ENCODE assay signal across 8 mouse cellular contexts in genomic region chr8:120494903-120495302, GRCm38 (mm10).
A peak's percentile ranks its signal among the peaks of the same experiment; 100 is the strongest.
DNase-seq lines count a peak whose midpoint lies in the region; ATAC-seq and TF ChIP-seq lines count a peak whose summit lies in the region.

No protein-coding gene starts in this region.

- ATAC-seq in embryonic facial prominence, embryonic 11.5 days (replicated peaks; ENCODE audit: insufficient number of reproducible peaks, low FRiP score, low TSS enrichment, low read depth), result no peak
- no peak; the same call in 1 of the 2 replicates for ATAC-seq in heart, embryonic 11.5 days (replicated peaks; ENCODE audit: insufficient number of reproducible peaks, low FRiP score, low TSS enrichment)
- ATAC-seq in lung, embryonic 14.5 days (ENCODE audit: insufficient read depth), result peak; percentile 28

- H3K4me3 ChIP-seq in embryonic facial prominence, embryonic 11.5 days (ENCODE audit: low read depth, low read length), result no peak overlapping the region
- 0 out of 2 replicates have a peak overlapping the region, but pooled peaks have one; percentile 9 for H3K4me3 ChIP-seq in heart, embryonic 11.5 days (ENCODE audit: low read depth, low read length)
- no peak overlapping the region for H3K4me3 ChIP-seq in lung, embryonic 14.5 days (ENCODE audit: low read depth, low read length)

- H3K36me3 ChIP-seq in embryonic facial prominence, embryonic 11.5 days (replicated peaks; ENCODE audit: control insufficient read depth, insufficient read depth, low read depth, low read length), result no peaks in the 10 kb centered on the region
- no peaks in the 10 kb centered on the region for H3K36me3 ChIP-seq in heart, embryonic 11.5 days (ENCODE audit: control insufficient read depth, insufficient read depth, low read length)
- no peaks in the 10 kb centered on the region for H3K36me3 ChIP-seq in lung, embryonic 14.5 days (ENCODE audit: insufficient read depth)

- WGBS in embryonic facial prominence, embryonic 11.5 days, result 44% methylated on average over 15 of the region's 15 CpGs
- WGBS in heart, embryonic 11.5 days (ENCODE audit: insufficient replicate concordance), result 40% methylated on average over 15 of the region's 15 CpGs
- WGBS in lung, embryonic 14.5 days, result 10% methylated on average over 15 of the region's 15 CpGs

- peaks cover 32% of the 10 kb centered on the region for H3K4me1 ChIP-seq in embryonic facial prominence, embryonic 11.5 days (ENCODE audit: control insufficient read depth, insufficient read depth, low read length)
- peaks cover 92% of the 10 kb centered on the region for H3K4me1 ChIP-seq in heart, embryonic 11.5 days (ENCODE audit: control insufficient read depth, insufficient read depth, low read length)
- H3K4me1 ChIP-seq in lung, embryonic 14.5 days (ENCODE audit: insufficient read depth), result peaks cover 87% of the 10 kb centered on the region

- H3K9me3 ChIP-seq in embryonic facial prominence, embryonic 11.5 days (replicated peaks; ENCODE audit: control insufficient read depth, low read length), result no peaks in the 10 kb centered on the region
- H3K9me3 ChIP-seq in heart, embryonic 11.5 days (replicated peaks; ENCODE audit: control insufficient read depth, low read length), result no peaks in the 10 kb centered on the region
- no peaks in the 10 kb centered on the region for H3K9me3 ChIP-seq in lung, embryonic 14.5 days (ENCODE audit: low read depth, low read length)

- no peak for TF ChIP-seq CTCF in lung, embryonic 14.5 days (IDR thresholded peaks at IDR 0.05; ENCODE audit: low read depth)

- DNase-seq in retina, postnatal 1 day, result peak; percentile 85
- no peak for DNase-seq in retina, embryonic 14.5 days (ENCODE audit: low spot score)
- DNase-seq in embryonic facial prominence, embryonic 11.5 days (ENCODE audit: low spot score), result no peak
- peak; percentile 96 for DNase-seq in kidney, adult 9 months
- DNase-seq in lung, embryonic 14.5 days, result peak; percentile 91
- peak; percentile 82 for DNase-seq in skeletal muscle tissue, adult 2 months (ENCODE audit: low read depth, low spot score)
- no peak for DNase-seq in thymus, postnatal 10 days (ENCODE audit: low spot score in 2 of 2)

- no peak overlapping the region for H3K9ac ChIP-seq in embryonic facial prominence, embryonic 11.5 days (replicated peaks; ENCODE audit: low read length)
- peak overlapping the region; percentile 50; the same call in 1 of the 2 replicates for H3K9ac ChIP-seq in heart, embryonic 11.5 days (ENCODE audit: low read depth, low read length)
- peak overlapping the region; percentile 9 for H3K9ac ChIP-seq in lung, embryonic 14.5 days

- 0 out of 2 replicates have a peak overlapping the region, but pooled peaks have one; percentile 10 for H3K27ac ChIP-seq in embryonic facial prominence, embryonic 11.5 days (replicated peaks; ENCODE audit: low read depth, low read length)
- H3K27ac ChIP-seq in heart, embryonic 11.5 days (ENCODE audit: low read depth, low read length), result peak overlapping the region; percentile 82
- H3K27ac ChIP-seq in lung, embryonic 14.5 days (ENCODE audit: low read depth), result peak overlapping the region; percentile 84

- H3K4me2 ChIP-seq in embryonic facial prominence, embryonic 11.5 days (ENCODE audit: low read depth, low read length), result no peak overlapping the region
- H3K4me2 ChIP-seq in heart, embryonic 11.5 days, result peak overlapping the region; percentile 43
- H3K4me2 ChIP-seq in lung, embryonic 14.5 days, result peak overlapping the region; percentile 32

- no peaks in the 10 kb centered on the region; the same call in none of the 2 replicates for H3K27me3 ChIP-seq in embryonic facial prominence, embryonic 11.5 days (ENCODE audit: control insufficient read depth, insufficient read depth, low read length)
- H3K27me3 ChIP-seq in heart, embryonic 11.5 days (ENCODE audit: control insufficient read depth, insufficient read depth, low read length), result no peaks in the 10 kb centered on the region
- H3K27me3 ChIP-seq in lung, embryonic 14.5 days (ENCODE audit: insufficient read depth, low read length), result no peaks in the 10 kb centered on the region

Comparison
In these comparisons a context has a peak if more than half of its experiments do, and no peak if none do; other contexts are left out.
1. DNase-seq: peak in retina, postnatal 1 day (single experiment), kidney, adult 9 months (single experiment), lung, embryonic 14.5 days (single experiment) and skeletal muscle tissue, adult 2 months (single experiment); none in retina, embryonic 14.5 days (single experiment), embryonic facial prominence, embryonic 11.5 days (single experiment) and thymus, postnatal 10 days (0 of 2).
2. H3K27ac ChIP-seq: peak in every context shown above with its lines; median percentile 84 in lung, embryonic 14.5 days; 82 in heart, embryonic 11.5 days; 10 in embryonic facial prominence, embryonic 11.5 days.